Comparison of ENCODE assay signal across 29 mouse cellular contexts in genomic region chr15:77875953-77876352, GRCm38 (mm10). TPM values are rescaled to one million over a fixed set of nuclear protein-coding genes. Genes with fewer than 3 reads are reported as not detected.
DNase-seq lines count a peak whose midpoint lies in the region; ATAC-seq and TF ChIP-seq lines count a peak whose summit lies in the region.
"Had no signal": no experiment of that assay in that cellular context is flagged by ENCODE, and none has a peak within 500 bp of the region (broad histone marks: within the 10 kb centered on the region; RNA-seq: fewer than 3 reads in every experiment).

No protein-coding gene starts in this region.

- WGBS in kidney, embryonic 16.5 days, result 85% methylated on average over 6 of the region's 6 CpGs
- 43% methylated on average over 6 of the region's 6 CpGs for WGBS in intestine, postnatal 0 days
- 95% methylated on average over 6 of the region's 6 CpGs for WGBS in midbrain, embryonic 13.5 days

- H3K9ac ChIP-seq in kidney, embryonic 16.5 days (replicated peaks; ENCODE audit: low read length), result no peak overlapping the region
- H3K9ac ChIP-seq in MEL (ENCODE audit: control insufficient read depth, low read depth, low read length, poor library complexity, severe bottlenecking), result no peak overlapping the region
- no peak overlapping the region for H3K9ac ChIP-seq in intestine, postnatal 0 days (ENCODE audit: low read depth, low read length)
- no peak overlapping the region for H3K9ac ChIP-seq in midbrain, embryonic 13.5 days (replicated peaks)
- H3K9ac ChIP-seq: embryonic facial prominence, embryonic 13.5 days; forebrain, embryonic 12.5 days; forebrain, embryonic 15.5 days; heart, embryonic 12.5 days; heart, embryonic 15.5 days; hindbrain, embryonic 13.5 days had no signal

- no peak for ATAC-seq in kidney, embryonic 16.5 days (ENCODE audit: low FRiP score, low TSS enrichment)
- peak; percentile 26; the same call in 1 of the 2 replicates for ATAC-seq in intestine, postnatal 0 days
- no peak for ATAC-seq in midbrain, embryonic 13.5 days
- ATAC-seq: forebrain, embryonic 15.5 days; hindbrain, embryonic 16.5 days; inflammation-experienced regulatory T-cells, adult 6 months had no signal

- no peak for DNase-seq in kidney, adult 9 months
- DNase-seq in MEL (ENCODE audit: low read depth, low spot score), result peak; percentile 50
- no peak for DNase-seq in urinary bladder, postnatal 25 days (ENCODE audit: low spot score)
- DNase-seq in testis, postnatal 10 days (ENCODE audit: low spot score), result no peak
- DNase-seq: adrenal gland, adult 2 months; adrenal gland, postnatal 25 days; cerebellum, adult 18-20 months; cerebellum, adult 9-10 months; cerebellum, postnatal 25 days; embryo, embryonic 11 days; gastrocnemius, postnatal 25 days; heart, adult 18-20 months; heart, postnatal 10 days; heart, postnatal 36 days had no signal

- TF ChIP-seq RAD21 in MEL (IDR thresholded peaks at IDR 0.05; ENCODE audit: low read depth, low read length), result no peak

- TF ChIP-seq CTCF in MEL (IDR thresholded peaks at IDR 0.05 in 2 of 3, conservative IDR thresholded peaks at IDR 0.05 in 1 of 3; ENCODE audit: control insufficient read depth in 1 of 3, insufficient read depth in 1 of 3, low read depth in 2 of 3, low read length in 3 of 3, poor library complexity in 1 of 3, severe bottlenecking in 1 of 3), result no peak
- TF ChIP-seq CTCF in intestine, postnatal 0 days (IDR thresholded peaks at IDR 0.05; ENCODE audit: low read depth), result no peak

- no peaks in the 10 kb centered on the region for H3K27me3 ChIP-seq in kidney, embryonic 16.5 days (ENCODE audit: insufficient read depth, low read length)
- H3K27me3 ChIP-seq in MEL (ENCODE audit: control insufficient read depth in 1 of 2, insufficient read depth in 2 of 2, low read length in 2 of 2), result no peaks in the 10 kb centered on the region; a peak in 1 of 4 replicates
- H3K27me3 ChIP-seq in intestine, postnatal 0 days (replicated peaks; ENCODE audit: control insufficient read depth, insufficient read depth, low read length), result no peaks in the 10 kb centered on the region
- H3K27me3 ChIP-seq in midbrain, embryonic 13.5 days, result no peaks in the 10 kb centered on the region
- H3K27me3 ChIP-seq: embryonic facial prominence, embryonic 13.5 days; forebrain, embryonic 12.5 days; forebrain, embryonic 15.5 days; heart, embryonic 12.5 days; heart, embryonic 15.5 days; hindbrain, embryonic 13.5 days had no signal

- H3K79me2 ChIP-seq in MEL (ENCODE audit: control insufficient read depth, insufficient read depth, low read length, poor library complexity), result no peaks in the 10 kb centered on the region

- no peak for TF ChIP-seq POLR2A in MEL (IDR thresholded peaks at IDR 0.05; ENCODE audit: control insufficient read depth in 1 of 2, insufficient read depth in 1 of 2, low read depth in 1 of 2, low read length in 2 of 2, poor library complexity in 1 of 2)

- H3K4me3 ChIP-seq in kidney, embryonic 16.5 days (ENCODE audit: low read length), result no peak overlapping the region
- H3K4me3 ChIP-seq in MEL (ENCODE audit: control insufficient read depth in 1 of 2, insufficient read depth in 1 of 2, low read depth in 2 of 2, low read length in 2 of 2), result no peak overlapping the region
- no peak overlapping the region for H3K4me3 ChIP-seq in intestine, postnatal 0 days (ENCODE audit: low read depth, low read length)
- no peak overlapping the region for H3K4me3 ChIP-seq in midbrain, embryonic 13.5 days (replicated peaks)
- H3K4me3 ChIP-seq: embryonic facial prominence, embryonic 10.5 days; embryonic facial prominence, embryonic 13.5 days; erythroblast, embryonic 14.5 days; forebrain, embryonic 12.5 days; forebrain, embryonic 15.5 days; heart, embryonic 12.5 days; heart, embryonic 15.5 days; hindbrain, embryonic 10.5 days; hindbrain, embryonic 13.5 days had no signal

- H3K36me3 ChIP-seq in kidney, embryonic 16.5 days (ENCODE audit: insufficient read depth, low read length), result no peaks in the 10 kb centered on the region
- no peaks in the 10 kb centered on the region for H3K36me3 ChIP-seq in MEL (ENCODE audit: control insufficient read depth in 1 of 2, insufficient read depth in 2 of 2, low read length in 2 of 2)
- no peaks in the 10 kb centered on the region for H3K36me3 ChIP-seq in intestine, postnatal 0 days (ENCODE audit: control insufficient read depth, insufficient read depth)
- H3K36me3 ChIP-seq in midbrain, embryonic 13.5 days, result no peaks in the 10 kb centered on the region
- H3K36me3 ChIP-seq: embryonic facial prominence, embryonic 10.5 days; embryonic facial prominence, embryonic 13.5 days; forebrain, embryonic 12.5 days; forebrain, embryonic 15.5 days; G1E; heart, embryonic 12.5 days; heart, embryonic 15.5 days; hindbrain, embryonic 10.5 days; hindbrain, embryonic 13.5 days had no signal

- 0 out of 2 replicates have a peak overlapping the region, but pooled peaks have one; percentile 10 for H3K27ac ChIP-seq in kidney, embryonic 16.5 days (ENCODE audit: low read length)
- H3K27ac ChIP-seq in MEL (ENCODE audit: control insufficient read depth, low read depth, low read length), result no peak overlapping the region
- no peak overlapping the region for H3K27ac ChIP-seq in intestine, postnatal 0 days (ENCODE audit: low read depth, low read length)
- no peak overlapping the region for H3K27ac ChIP-seq in midbrain, embryonic 13.5 days
- H3K27ac ChIP-seq: embryonic facial prominence, embryonic 10.5 days; embryonic facial prominence, embryonic 13.5 days; forebrain, embryonic 12.5 days; forebrain, embryonic 15.5 days; heart, embryonic 15.5 days; hindbrain, embryonic 10.5 days; hindbrain, embryonic 13.5 days had no signal

- H3K4me2 ChIP-seq in kidney, embryonic 16.5 days (replicated peaks; ENCODE audit: low read depth, low read length), result no peak overlapping the region
- H3K4me2 ChIP-seq in intestine, postnatal 0 days (replicated peaks; ENCODE audit: low read depth), result no peak overlapping the region
- H3K4me2 ChIP-seq in midbrain, embryonic 13.5 days (replicated peaks), result no peak overlapping the region
- H3K4me2 ChIP-seq: embryonic facial prominence, embryonic 13.5 days; forebrain, embryonic 12.5 days; forebrain, embryonic 15.5 days; heart, embryonic 12.5 days; heart, embryonic 15.5 days; hindbrain, embryonic 13.5 days had no signal

- peaks cover 10% of the 10 kb centered on the region for H3K4me1 ChIP-seq in kidney, embryonic 16.5 days (ENCODE audit: insufficient read depth, low read length)
- H3K4me1 ChIP-seq in MEL (ENCODE audit: control insufficient read depth in 1 of 2, insufficient read depth in 2 of 2, low read length in 2 of 2), result peaks cover 0 to 8% of the 10 kb centered on the region in 2 experiments; a peak in 3 of 4 replicates
- peaks cover 8% of the 10 kb centered on the region; the same call in 1 of the 2 replicates for H3K4me1 ChIP-seq in intestine, postnatal 0 days (replicated peaks; ENCODE audit: control insufficient read depth, insufficient read depth, low read length)
- H3K4me1 ChIP-seq in midbrain, embryonic 13.5 days (replicated peaks), result no peaks in the 10 kb centered on the region
- H3K4me1 ChIP-seq: embryonic facial prominence, embryonic 13.5 days; forebrain, embryonic 12.5 days; forebrain, embryonic 15.5 days; heart, embryonic 15.5 days; hindbrain, embryonic 13.5 days had no signal

- no peak for TF ChIP-seq EP300 in MEL (IDR thresholded peaks at IDR 0.05; ENCODE audit: low read depth in 1 of 2, low read length in 2 of 2)

- no peaks in the 10 kb centered on the region for H3K9me3 ChIP-seq in kidney, embryonic 16.5 days (ENCODE audit: low read length)
- H3K9me3 ChIP-seq in MEL (replicated peaks; ENCODE audit: insufficient read depth, low read length), result no peaks in the 10 kb centered on the region
- H3K9me3 ChIP-seq in intestine, postnatal 0 days (ENCODE audit: control insufficient read depth), result no peaks in the 10 kb centered on the region
- H3K9me3 ChIP-seq in midbrain, embryonic 13.5 days, result no peaks in the 10 kb centered on the region
- H3K9me3 ChIP-seq: embryonic facial prominence, embryonic 10.5 days; embryonic facial prominence, embryonic 13.5 days; forebrain, embryonic 12.5 days; forebrain, embryonic 15.5 days; G1E; heart, embryonic 12.5 days; heart, embryonic 15.5 days; hindbrain, embryonic 10.5 days; hindbrain, embryonic 13.5 days had no signal

TF ChIP-seq in MEL, 35 proteins besides CTCF, POLR2A, EP300 and RAD21 (continues in another document):
- TF ChIP-seq POLR2AphosphoS2 (IDR thresholded peaks at IDR 0.05; ENCODE audit: low read length) (no peak), TCF12 (IDR thresholded peaks at IDR 0.05; ENCODE audit: low read depth, low read length) (no peak), MAFK (IDR thresholded peaks at IDR 0.05; ENCODE audit: borderline replicate concordance, low read depth, low read length) (no peak), USF2 (IDR thresholded peaks at IDR 0.05; ENCODE audit: borderline replicate concordance in 1 of 2, insufficient read depth in 1 of 2, low read depth in 1 of 2, low read length in 2 of 2) (no peak), MXI1 (IDR thresholded peaks at IDR 0.05; ENCODE audit: low read depth, low read length) (no peak), SMC3 (IDR thresholded peaks at IDR 0.05; ENCODE audit: low read depth, low read length) (no peak), KAT2A (conservative IDR thresholded peaks at IDR 0.05; ENCODE audit: low read depth, low read length) (no peak), TBP (IDR thresholded peaks at IDR 0.05; ENCODE audit: low read depth, low read length) (0 out of 2 replicates have a peak, but pooled peaks have one; percentile 13), GABPA (IDR thresholded peaks at IDR 0.05; ENCODE audit: low read depth, low read length) (no peak), ZNF384 (IDR thresholded peaks at IDR 0.05; ENCODE audit: low read depth, low read length) (no peak), MYC (IDR thresholded peaks at IDR 0.05; ENCODE audit: low read depth, low read length) (no peak), ELF1 (IDR thresholded peaks at IDR 0.05; ENCODE audit: low read depth, low read length) (no peak)

RNA-seq across cellular contexts. Expression of gene Myh9, which starts 34.0 kb away (rescaled TPM):
- polyA plus RNA-seq in kidney, embryonic 16.5 days (2015; fragmentation: Nextera tagmentation; extraction: Ambion mirVana), result 55.4 and 64.5 TPM in 2 replicates
- total RNA-seq in MEL (2012; rRNA removed), result 59.3 and 65.1 TPM in 2 replicates
- 100 to 1,000 TPM; 158 to 176 TPM for polyA plus RNA-seq in MEL (2012; ENCODE audit: insufficient read depth in 1 of 2, insufficient read length in 2 of 2, low read depth in 1 of 2, low replicate concordance in 2 of 2, missing spikeins in 1 of 2)
- polyA plus RNA-seq in intestine, postnatal 0 days (2015; fragmentation: Nextera tagmentation; extraction: Ambion mirVana), result 25.7 and 27.7 TPM in 2 replicates
- 11.8 and 14.1 TPM in 2 replicates for polyA plus RNA-seq in midbrain, embryonic 13.5 days (2015; fragmentation: Nextera tagmentation; extraction: Ambion mirVana)

RNA-seq across cellular contexts. Expression of gene Txn2, which starts 52.9 kb away (rescaled TPM):
- 275 and 307 TPM in 2 replicates for polyA plus RNA-seq in kidney, embryonic 16.5 days (2015; fragmentation: Nextera tagmentation; extraction: Ambion mirVana)
- 188 and 207 TPM in 2 replicates for total RNA-seq in MEL (2012; rRNA removed)
- polyA plus RNA-seq in MEL (2012; ENCODE audit: insufficient read depth in 1 of 2, insufficient read length in 2 of 2, low read depth in 1 of 2, low replicate concordance in 2 of 2, missing spikeins in 1 of 2), result 100 to 1,000 TPM; 114 to 416 TPM
- polyA plus RNA-seq in intestine, postnatal 0 days (2015; fragmentation: Nextera tagmentation; extraction: Ambion mirVana), result 165 and 173 TPM in 2 replicates
- polyA plus RNA-seq in midbrain, embryonic 13.5 days (2015; fragmentation: Nextera tagmentation; extraction: Ambion mirVana), result 227 and 234 TPM in 2 replicates
